Mouse (Mus musculus): ENCODE measurements around the gene Ifi35. TPM values are rescaled to one million over a fixed set of nuclear protein-coding genes. Genes with fewer than 3 reads are reported as not detected.
"Not testable (repeated sequence)": the region's sequence is repeated elsewhere in the genome, so short reads cannot be mapped to it uniquely, and the experiment has no call there.

Gene Ifi35
- total and polyA plus RNA-seq, 2 experiments from 2014 or later = 5.1 to 5.2 TPM

GRCm38 (mm10) chr11:101468731-101469130, 20.5 kb downstream of the Ifi35 start:
- no peaks in the 10 kb centered on the region for H3K27me3 ChIP-seq (ENCODE audit: insufficient read depth, low read length)
- H3K9me3 ChIP-seq (ENCODE audit: low read length) = no peaks in the 10 kb centered on the region
- peak overlapping the region; percentile 78; the same call in 1 of the 2 replicates for H3K27ac ChIP-seq (ENCODE audit: low read depth, low read length)
- peak overlapping the region; percentile 70 for H3K4me3 ChIP-seq (ENCODE audit: low read depth, low read length)
- peaks cover 16% of the 10 kb centered on the region for H3K36me3 ChIP-seq (ENCODE audit: insufficient read depth)
- no peak for TF ChIP-seq CTCF (IDR thresholded peaks at IDR 0.05; ENCODE audit: low read depth)
- peak overlapping the region; percentile 74 for H3K9ac ChIP-seq
- ATAC-seq (no peak), DNase-seq (no peak)
- peak overlapping the region; percentile 85 for H3K4me2 ChIP-seq (ENCODE audit: low read depth)
- WGBS = 3% methylated on average over 13 of the region's 13 CpGs
- peaks cover 11% of the 10 kb centered on the region for H3K4me1 ChIP-seq (ENCODE audit: insufficient read depth)

- H3K27me3 ChIP-seq (ENCODE audit: insufficient read depth, low read length) = no peaks in the 10 kb centered on the region
- H3K4me2 ChIP-seq (ENCODE audit: low read depth) = peak overlapping the region; percentile 85
- ATAC-seq = no peak
- 62% methylated on average over 4 of the region's 4 CpGs for WGBS
- no peak for DNase-seq
- peak overlapping the region; percentile 70 for H3K4me3 ChIP-seq (ENCODE audit: low read depth, low read length)
- peaks cover 16% of the 10 kb centered on the region for H3K36me3 ChIP-seq (ENCODE audit: insufficient read depth)
- no peaks in the 10 kb centered on the region for H3K9me3 ChIP-seq (ENCODE audit: low read length)
- peaks cover 7% of the 10 kb centered on the region for H3K4me1 ChIP-seq (ENCODE audit: insufficient read depth)
- no peak overlapping the region for H3K27ac ChIP-seq (ENCODE audit: low read depth, low read length)
- no peak overlapping the region for H3K9ac ChIP-seq
- no peak for TF ChIP-seq CTCF (IDR thresholded peaks at IDR 0.05; ENCODE audit: low read depth)
These were observed 20.9 kb downstream of the Ifi35 start for GRCm38 (mm10) chr11:101469155-101469554.

GRCm38 (mm10) chr11:101470206-101470605, 22.0 kb downstream of the Ifi35 start:
- Histone ChIP-seq H3K9ac (no peak overlapping the region), H3K4me3 (ENCODE audit: low read depth, low read length) (no peak overlapping the region), H3K9me3 (ENCODE audit: low read length) (no peaks in the 10 kb centered on the region), H3K4me1 (ENCODE audit: insufficient read depth) (no peaks in the 10 kb centered on the region), H3K4me2 (ENCODE audit: low read depth) (no peak overlapping the region), H3K27me3 (ENCODE audit: insufficient read depth, low read length) (no peaks in the 10 kb centered on the region), H3K36me3 (ENCODE audit: insufficient read depth) (peaks cover 16% of the 10 kb centered on the region), H3K27ac (ENCODE audit: low read depth, low read length) (no peak overlapping the region)
- DNase-seq = no peak
- WGBS = 15% methylated on average over 7 of the region's 7 CpGs
- TF ChIP-seq CTCF (IDR thresholded peaks at IDR 0.05; ENCODE audit: low read depth) = no peak
- ATAC-seq = no peak

GRCm38 (mm10) chr11:101471926-101472325, 23.7 kb downstream of the Ifi35 start:
- no peak overlapping the region for H3K9ac ChIP-seq
- no peak overlapping the region for H3K27ac ChIP-seq (ENCODE audit: low read depth, low read length)

GRCm38 (mm10) chr11:101472336-101472735, 24.1 kb downstream of the Ifi35 start:
- Histone ChIP-seq H3K27ac (ENCODE audit: low read depth, low read length) (no peak overlapping the region), H3K9me3 (ENCODE audit: low read length) (no peaks in the 10 kb centered on the region), H3K36me3 (ENCODE audit: insufficient read depth) (peaks cover 16% of the 10 kb centered on the region), H3K27me3 (ENCODE audit: insufficient read depth, low read length) (no peaks in the 10 kb centered on the region), H3K4me1 (ENCODE audit: insufficient read depth) (peaks cover 3% of the 10 kb centered on the region; the same call in 1 of the 2 replicates), H3K4me3 (ENCODE audit: low read depth, low read length) (no peak overlapping the region), H3K9ac (no peak overlapping the region), H3K4me2 (ENCODE audit: low read depth) (no peak overlapping the region)
- no peak for DNase-seq
- TF ChIP-seq CTCF (IDR thresholded peaks at IDR 0.05; ENCODE audit: low read depth) = no peak
- 57% methylated on average over 7 of the region's 7 CpGs for WGBS
- no peak for ATAC-seq

More at GRCm38 (mm10) chr11:101471926-101472325, 23.7 kb downstream of the Ifi35 start:
- no peak for TF ChIP-seq CTCF (IDR thresholded peaks at IDR 0.05; ENCODE audit: low read depth)
- ATAC-seq = no peak
- no peak for DNase-seq
- Histone ChIP-seq H3K4me1 (ENCODE audit: insufficient read depth) (no peaks in the 10 kb centered on the region), H3K9me3 (ENCODE audit: low read length) (no peaks in the 10 kb centered on the region), H3K27me3 (ENCODE audit: insufficient read depth, low read length) (no peaks in the 10 kb centered on the region), H3K4me2 (ENCODE audit: low read depth) (no peak overlapping the region), H3K4me3 (ENCODE audit: low read depth, low read length) (no peak overlapping the region), H3K36me3 (ENCODE audit: insufficient read depth) (peaks cover 16% of the 10 kb centered on the region)
- WGBS = 60% methylated on average over 3 of the region's 3 CpGs

GRCm38 (mm10) chr11:101473686-101474085, 25.5 kb downstream of the Ifi35 start:
- H3K27ac ChIP-seq (ENCODE audit: low read depth, low read length); H3K9ac ChIP-seq; H3K9me3 ChIP-seq (ENCODE audit: low read length); H3K4me2 ChIP-seq (ENCODE audit: low read depth); H3K27me3 ChIP-seq (ENCODE audit: insufficient read depth, low read length); H3K4me3 ChIP-seq (ENCODE audit: low read depth, low read length); DNase-seq; ATAC-seq; H3K4me1 ChIP-seq (ENCODE audit: insufficient read depth): not testable (repeated sequence)
- WGBS = 79% methylated on average over 1 of the region's 1 CpGs
- H3K36me3 ChIP-seq (ENCODE audit: insufficient read depth) = peaks cover 16% of the 10 kb centered on the region

- no peak for ATAC-seq
- Histone ChIP-seq H3K36me3 (ENCODE audit: insufficient read depth) (peaks cover 16% of the 10 kb centered on the region), H3K27ac (ENCODE audit: low read depth, low read length) (no peak overlapping the region), H3K4me2 (ENCODE audit: low read depth) (no peak overlapping the region), H3K27me3 (ENCODE audit: insufficient read depth, low read length) (no peaks in the 10 kb centered on the region), H3K4me3 (ENCODE audit: low read depth, low read length) (no peak overlapping the region), H3K9ac (no peak overlapping the region), H3K9me3 (ENCODE audit: low read length) (no peaks in the 10 kb centered on the region), H3K4me1 (ENCODE audit: insufficient read depth) (peaks cover 8% of the 10 kb centered on the region; the same call in 1 of the 2 replicates)
- 50% methylated on average over 5 of the region's 5 CpGs for WGBS
- DNase-seq = no peak
- TF ChIP-seq CTCF (IDR thresholded peaks at IDR 0.05; ENCODE audit: low read depth) = no peak
These were observed 26.1 kb downstream of the Ifi35 start for GRCm38 (mm10) chr11:101474298-101474697.

- H3K36me3 ChIP-seq (ENCODE audit: insufficient read depth); H3K9me3 ChIP-seq (ENCODE audit: low read length); DNase-seq; H3K4me1 ChIP-seq (ENCODE audit: insufficient read depth); H3K4me3 ChIP-seq (ENCODE audit: low read depth, low read length); H3K27me3 ChIP-seq (ENCODE audit: insufficient read depth, low read length); H3K27ac ChIP-seq (ENCODE audit: low read depth, low read length); H3K4me2 ChIP-seq (ENCODE audit: low read depth); ATAC-seq; H3K9ac ChIP-seq: not testable (repeated sequence)
- 77% methylated on average over 4 of the region's 4 CpGs for WGBS
These were observed 28.2 kb downstream of the Ifi35 start for GRCm38 (mm10) chr11:101476361-101476760.
